Mouse (Mus musculus) layer of hippocampus, adult 9-11 months (tissue): Measurements from ENCODE around the gene Sec62.
A peak's percentile ranks its signal among the peaks of the same experiment; 100 is the strongest.
"Not testable (repeated sequence)": the region's sequence is repeated elsewhere in the genome, so short reads cannot be mapped to it uniquely, and the experiment has no call there.

Experiments used
- DNase-seq: peaks from one replicate; pipeline ENCODE4 v3.0.0; 2022

The Sec62 gene

DNA sequence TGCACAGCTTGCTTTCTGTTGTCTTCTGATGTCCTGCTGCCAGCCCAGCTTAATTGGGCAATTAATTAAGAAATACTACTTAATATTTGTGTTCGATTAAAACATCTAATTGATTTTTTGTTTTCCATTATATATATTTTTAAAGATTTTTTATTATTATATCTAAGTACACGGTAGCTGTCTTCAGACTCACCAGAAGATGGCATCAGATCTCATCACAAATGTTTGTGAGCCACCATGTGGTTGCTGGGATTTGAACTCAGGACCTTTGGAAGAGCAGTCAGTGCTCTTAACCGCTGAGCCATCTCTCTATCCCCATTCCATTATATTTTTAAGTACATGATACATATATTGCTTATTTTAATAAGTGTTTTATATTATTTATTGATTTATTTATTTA lies 40.6 kb downstream of the Sec62 start:
- DNase-seq, result no peak

DNA sequence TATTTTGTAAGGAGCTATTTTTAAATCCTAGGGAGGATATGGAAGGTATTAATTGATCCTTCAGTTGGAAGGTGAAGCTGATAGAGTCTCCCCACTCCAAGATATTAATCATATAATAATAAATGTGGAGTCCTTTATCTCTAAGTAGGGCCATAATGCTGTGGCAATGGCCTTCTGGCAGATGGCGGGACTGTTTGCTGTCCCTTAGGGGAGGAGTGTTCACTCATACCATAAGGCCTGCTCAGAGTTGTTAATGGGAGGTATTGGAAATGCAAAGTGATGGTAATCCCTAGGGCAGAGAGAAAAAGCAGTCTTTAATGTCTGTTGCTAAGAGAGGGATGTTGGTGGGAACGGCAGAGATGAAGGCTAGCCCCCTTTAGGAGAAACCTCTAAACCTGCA lies 53.1 kb downstream of the Sec62 start:
- no peak for DNase-seq

- no peak for DNase-seq
Measured at GRCm38 (mm10) chr3:30847413-30847812, 54.7 kb downstream of the Sec62 start.

DNA sequence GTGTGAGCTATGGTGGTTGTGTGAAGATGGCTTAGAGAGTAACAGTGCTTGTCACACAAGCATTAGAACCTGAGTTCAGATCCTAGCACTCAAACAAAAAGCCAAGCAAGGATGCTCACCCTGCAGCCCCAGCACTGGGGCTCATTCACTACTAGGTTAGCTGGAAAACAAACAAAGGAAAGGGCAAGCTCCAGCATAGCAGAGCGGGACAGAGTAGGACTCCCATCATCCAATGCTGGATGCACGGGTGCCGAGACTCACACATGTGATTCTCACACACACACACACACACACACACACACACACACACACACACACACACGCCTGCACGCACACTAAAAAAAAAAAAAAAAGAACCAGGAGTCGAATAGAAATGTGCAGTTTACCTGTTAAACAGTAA lies 58.7 kb downstream of the Sec62 start:
- DNase-seq, result no peak

DNA sequence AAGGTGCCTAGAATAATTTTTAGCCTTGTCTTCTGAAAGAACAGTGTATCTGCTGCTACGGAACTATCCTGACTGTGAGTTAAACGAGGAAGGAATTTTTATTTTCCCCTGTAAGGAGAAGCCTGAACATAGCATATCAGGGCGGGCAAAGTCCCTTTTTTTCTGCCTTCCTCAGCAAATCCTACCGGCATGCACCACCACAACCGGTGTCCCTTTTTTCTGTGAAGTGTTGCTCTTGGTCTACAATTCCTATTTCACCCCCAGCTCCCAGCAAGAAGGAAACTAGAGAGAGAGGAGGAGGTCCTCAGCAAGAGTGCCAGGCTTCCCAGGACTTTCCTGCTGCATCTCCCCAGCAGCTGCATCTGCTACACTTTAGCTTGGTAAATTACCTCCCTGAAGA lies 60.9 kb downstream of the Sec62 start:
- no peak for DNase-seq

DNA sequence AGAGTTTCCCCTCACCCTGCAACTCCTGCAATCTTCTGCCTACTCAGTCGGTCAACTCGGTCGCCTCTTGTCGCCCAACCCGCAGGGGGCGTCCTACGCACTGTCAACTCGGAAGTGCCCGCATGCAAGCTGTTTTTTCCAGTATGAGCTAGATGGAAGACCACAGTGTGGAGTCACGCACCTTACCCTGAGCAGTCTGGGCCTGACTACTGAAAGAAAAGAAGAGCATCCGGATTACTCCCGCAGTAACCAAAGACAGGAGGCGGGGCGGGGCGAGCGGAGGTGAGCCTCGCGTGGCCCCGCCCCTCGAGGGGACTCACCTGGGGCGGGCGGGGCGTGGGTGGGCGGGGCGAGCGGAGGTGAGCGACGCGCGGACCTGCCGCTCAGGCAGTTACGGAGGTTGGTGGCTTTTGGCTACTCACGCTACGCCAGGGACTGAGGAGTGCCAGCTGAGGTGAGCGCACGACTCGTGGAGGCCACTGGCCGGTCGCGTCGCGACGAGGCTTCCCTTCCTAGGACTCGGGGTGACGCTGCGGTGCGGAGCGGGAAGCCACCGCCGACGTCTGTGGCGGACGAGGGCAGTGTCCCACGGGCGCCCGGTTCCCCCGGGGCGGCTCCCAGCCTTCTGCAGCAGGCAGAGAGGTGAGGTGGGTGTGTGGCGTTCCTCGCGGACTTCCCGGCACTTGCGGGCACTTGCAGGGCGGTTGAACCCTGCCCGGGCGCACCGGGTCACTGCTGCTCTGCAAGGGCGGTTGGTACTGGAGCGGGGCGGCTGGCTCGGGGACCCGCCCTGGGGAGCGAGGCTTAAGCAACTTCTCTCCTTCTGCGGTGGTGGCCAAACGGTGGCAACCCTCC lies 63.2 kb downstream of the Sec62 start, which contains the start of gene Gpr160:
Gpr160 (plus strand) TSS at position 347 of the 855 bp plus-strand sequence.
- peak; percentile 73 for DNase-seq

GRCm38 (mm10) chr3:30859599-30859998 lies 66.9 kb downstream of the Sec62 start:
- DNase-seq, result not testable (repeated sequence)

DNA sequence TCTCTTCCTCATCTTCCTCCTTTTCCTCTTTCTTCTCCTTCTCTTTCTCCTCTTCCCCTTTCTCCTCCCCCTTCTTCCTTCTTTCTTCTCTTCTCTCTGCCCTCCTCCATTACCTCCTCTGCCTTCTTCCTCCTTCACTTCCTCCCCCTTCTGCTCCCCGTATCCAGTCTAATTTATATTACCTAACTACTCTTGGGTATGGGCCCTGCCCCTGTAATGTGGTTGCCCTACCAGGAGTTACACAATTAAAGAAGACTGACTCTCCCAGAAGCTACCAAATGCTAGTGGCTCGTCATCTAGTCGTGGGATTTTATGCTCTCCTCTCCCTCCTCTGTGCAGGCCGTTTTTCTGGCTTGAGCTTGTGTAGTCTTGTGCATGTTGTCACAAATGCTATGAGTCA lies 68.0 kb downstream of the Sec62 start:
- DNase-seq, result no peak

DNA sequence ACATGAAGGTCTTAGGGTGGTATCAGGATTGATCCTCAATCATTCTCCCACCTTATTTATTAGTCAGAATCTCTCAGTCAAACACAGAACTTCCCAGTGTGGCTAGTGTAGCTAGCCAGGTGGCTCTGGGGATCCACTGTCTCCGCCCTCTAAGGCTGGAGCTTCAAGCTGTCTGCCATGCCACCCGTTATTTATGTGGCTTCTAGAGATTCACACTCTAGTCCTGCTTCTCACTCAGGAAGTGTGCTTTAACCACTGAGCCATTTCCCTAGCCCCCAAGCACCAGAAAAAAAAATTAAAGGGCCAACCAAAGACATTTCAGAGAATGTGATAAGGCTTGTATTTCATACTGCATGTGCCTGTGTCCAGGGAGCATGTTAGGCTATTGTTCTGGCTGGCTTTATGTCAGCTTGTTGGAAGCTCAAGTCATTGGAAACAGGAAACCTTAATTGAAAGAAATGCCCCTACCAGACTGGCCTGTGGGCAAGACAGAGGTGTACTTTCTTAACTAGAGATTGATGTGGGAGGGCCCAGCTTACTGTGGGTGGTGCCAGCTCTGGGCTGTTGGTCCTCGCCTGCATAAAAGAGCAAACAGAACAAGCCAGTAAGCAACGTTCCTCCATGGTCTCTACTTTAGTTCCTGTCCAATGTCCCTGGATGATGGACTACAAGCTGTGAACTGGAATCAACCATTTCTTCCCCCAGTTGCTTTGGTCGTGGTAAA lies 71.2 kb downstream of the Sec62 start:
- DNase-seq, result no peak

GRCm38 (mm10) chr3:30864640-30865039 lies 72.0 kb downstream of the Sec62 start:
- DNase-seq, result peak; percentile 55

- no peak for DNase-seq
Measured at GRCm38 (mm10) chr3:30868176-30868575, 75.5 kb downstream of the Sec62 start.

DNA sequence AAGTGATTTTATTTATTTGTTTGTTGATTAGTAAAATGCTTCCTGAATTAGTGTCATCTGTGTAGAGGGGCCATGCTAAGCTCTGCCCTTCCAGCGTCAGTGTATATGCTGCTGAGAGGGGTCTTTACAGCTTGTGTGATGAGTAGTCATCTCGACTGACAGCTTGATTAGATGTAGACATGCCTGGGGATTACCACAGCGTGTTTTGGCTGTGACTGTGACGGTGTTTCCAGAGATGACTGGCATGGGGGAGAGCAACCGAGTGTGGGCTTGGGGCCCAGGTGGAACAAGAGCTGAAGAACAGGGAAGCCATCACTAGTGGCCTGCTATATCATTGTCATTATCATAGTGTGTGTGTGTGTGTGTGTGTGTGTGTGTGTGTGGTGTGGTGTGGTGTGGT lies 76.0 kb downstream of the Sec62 start:
- DNase-seq, result no peak

GRCm38 (mm10) chr3:30869995-30870394 lies 77.3 kb downstream of the Sec62 start:
- no peak for DNase-seq
